7 mouse cellular contexts compared by ENCODE assay signal in genomic region chr8:123729786-123730411, GRCm38 (mm10).
DNase-seq lines count a peak whose midpoint lies in the region; ATAC-seq and TF ChIP-seq lines count a peak whose summit lies in the region.

No protein-coding gene starts in this region.

- ATAC-seq in forebrain, embryonic 15.5 days (replicated peaks) = no peak
- peak; percentile 36; the same call in 1 of the 2 replicates for ATAC-seq in midbrain, embryonic 16.5 days

- H3K27ac ChIP-seq in left cerebral cortex, adult 2 months = peak overlapping the region; percentile 83
- H3K27ac ChIP-seq in forebrain, embryonic 15.5 days (replicated peaks) = 0 out of 2 replicates have a peak overlapping the region, but pooled peaks have one; percentile 23
- peak overlapping the region; percentile 53 for H3K27ac ChIP-seq in midbrain, embryonic 16.5 days (ENCODE audit: low read length)

- H3K4me1 ChIP-seq in forebrain, embryonic 15.5 days = peaks cover 29% of the 10 kb centered on the region
- H3K4me1 ChIP-seq in midbrain, embryonic 16.5 days (ENCODE audit: control insufficient read depth, insufficient read depth, low read length) = peaks cover 31% of the 10 kb centered on the region

- intact Hi-C loops in left cerebral cortex, adult 2 months (cut with DNase I) = loop anchor here (2.0 to 10.0 kb wide), 3 partner anchors 39 to 155 kb away; no protein-coding TSS in a partner anchor
- intact Hi-C loops in gastrocnemius, postnatal 14 days (cut with DNase I; ENCODE audit: low total_unique reads) = no loop called here

- 50% methylated on average over 13 of the region's 13 CpGs for WGBS in forebrain, embryonic 15.5 days
- 45% methylated on average over 13 of the region's 13 CpGs for WGBS in midbrain, embryonic 16.5 days

- H3K4me2 ChIP-seq in forebrain, embryonic 15.5 days (replicated peaks) = peak overlapping the region; percentile 22; the same call in 1 of the 2 replicates
- peak overlapping the region; percentile 36; the same call in 1 of the 2 replicates for H3K4me2 ChIP-seq in midbrain, embryonic 16.5 days (ENCODE audit: low read length)

- no peaks in the 10 kb centered on the region for H3K27me3 ChIP-seq in forebrain, embryonic 15.5 days
- H3K27me3 ChIP-seq in midbrain, embryonic 16.5 days (ENCODE audit: control insufficient read depth, insufficient read depth, low read depth, low read length) = no peaks in the 10 kb centered on the region

- no peak for DNase-seq in left cerebral cortex, adult 2 months (ENCODE audit: extremely low spot score in 1 of 2, low spot score in 2 of 2)
- DNase-seq in left cerebral cortex, adult 8-10 months (ENCODE audit: low spot score in 2 of 2) = no peak
- peak; percentile 26 for DNase-seq in cerebellum, adult 9-10 months
- no peak for DNase-seq in thymus, postnatal 25 days
- DNase-seq in gastrocnemius, postnatal 14 days = no peak

- no peaks in the 10 kb centered on the region for H3K9me3 ChIP-seq in forebrain, embryonic 15.5 days
- no peaks in the 10 kb centered on the region for H3K9me3 ChIP-seq in midbrain, embryonic 16.5 days (replicated peaks; ENCODE audit: control insufficient read depth, low read length, poor library complexity, severe bottlenecking)

- 0 out of 2 replicates have a peak overlapping the region, but pooled peaks have one; percentile 2 for H3K9ac ChIP-seq in forebrain, embryonic 15.5 days (replicated peaks)
- H3K9ac ChIP-seq in midbrain, embryonic 16.5 days (ENCODE audit: low read depth, low read length) = peak overlapping the region; percentile 45; the same call in 1 of the 2 replicates

- H3K4me3 ChIP-seq in left cerebral cortex, adult 2 months = peak overlapping the region; percentile 20; the same call in 1 of the 2 replicates
- no peak overlapping the region for H3K4me3 ChIP-seq in forebrain, embryonic 15.5 days
- no peak overlapping the region for H3K4me3 ChIP-seq in midbrain, embryonic 16.5 days (ENCODE audit: low read depth, low read length)

- H3K36me3 ChIP-seq in forebrain, embryonic 15.5 days = no peaks in the 10 kb centered on the region
- no peaks in the 10 kb centered on the region for H3K36me3 ChIP-seq in midbrain, embryonic 16.5 days (ENCODE audit: control insufficient read depth, insufficient read depth, low read length)

- no peak for TF ChIP-seq CTCF in left cerebral cortex, adult 2 months (IDR thresholded peaks at IDR 0.05)

Comparison
In these comparisons a context has a peak if more than half of its experiments do, and no peak if none do; other contexts are left out.
1. H3K27ac ChIP-seq: peak in every context shown above with its lines; median percentile 83 in left cerebral cortex, adult 2 months; 53 in midbrain, embryonic 16.5 days; 23 in forebrain, embryonic 15.5 days.